Comparison of ENCODE assay signal across 20 mouse cellular contexts in genomic region chrX:98051521-98052170, GRCm38 (mm10).
DNase-seq lines count a peak whose midpoint lies in the region.
"Had no signal": no experiment of that assay in that cellular context is flagged by ENCODE, and none has a peak within 500 bp of the region (broad histone marks: within the 10 kb centered on the region; RNA-seq: fewer than 3 reads in every experiment).

No protein-coding gene starts in this region.

- peak; percentile 5 for DNase-seq in gastrocnemius, postnatal 25 days
- DNase-seq in gastrocnemius, postnatal 10 days, result no peak
- DNase-seq in kidney, adult 8-10 months, result peak; percentile 58 to 68
- DNase-seq in kidney, postnatal 4 days, result no peak
- DNase-seq in gonadal fat pad, adult 2 months (ENCODE audit: low read depth), result peak; percentile 41
- peak; percentile 43 to 67 for DNase-seq in kidney, postnatal 36 days
- no peak for DNase-seq in testis, postnatal 10 days (ENCODE audit: low spot score)
- DNase-seq in urinary bladder, postnatal 10 days (ENCODE audit: low spot score), result no peak
- DNase-seq: B cell, adult 2 months; cerebellum, adult 2 months; cerebellum, postnatal 14 days; gastrocnemius, adult 2 months; heart, adult 18-20 months; heart, postnatal 4 days; liver, postnatal 0 days; lung, postnatal 36 days; right cerebral cortex, postnatal 25 days; spleen, adult 18-20 months; thymus, adult 18-20 months; thymus, postnatal 25 days had no signal

Comparison
In these comparisons a context has a peak if more than half of its experiments do, and no peak if none do; other contexts are left out.
1. DNase-seq: peak in gastrocnemius, postnatal 25 days (single experiment), kidney, adult 8-10 months (2 of 2), gonadal fat pad, adult 2 months (single experiment) and kidney, postnatal 36 days (2 of 2); none in gastrocnemius, postnatal 10 days (single experiment), kidney, postnatal 4 days (0 of 2), testis, postnatal 10 days (single experiment) and urinary bladder, postnatal 10 days (single experiment).